Mouse (Mus musculus) mature B cell (primary cell): ENCODE data around the gene Ajm1.

ENCODE experiments used
- in situ Hi-C: fragments of 300-500 bp; cut with MboI; formaldehyde crosslinking; loops from 2 replicates; pipeline ENCODE4 v1.14.3; 2019

Gene Ajm1

GRCm38 (mm10) chr2:25534178-25534865 lies 47.2 kb downstream of the Ajm1 start:
- in situ Hi-C loops, result no loop called here

- in situ Hi-C loops, result no loop called here
Observed at GRCm38 (mm10) chr2:25533707-25534106, 47.9 kb downstream of the Ajm1 start.

GRCm38 (mm10) chr2:25526510-25527302 lies 54.9 kb downstream of the Ajm1 start:
- in situ Hi-C loops, result no loop called here
